Mouse (Mus musculus) embryonic facial prominence, embryonic 11.5 days (tissue): ENCODE measurements around the gene Gpa33. TPM values are rescaled to one million over a fixed set of nuclear protein-coding genes. Genes with fewer than 3 reads are reported as not detected.

ENCODE experiments used
- ATAC-seq: fragments of 200-750 bp; cut with Nextera tagmentation; replicated peaks from 2 replicates; pipeline ENCODE4 v1.8.0; 2017; ENCODE audit warnings: low read depth; ENCODE audit not compliant: insufficient number of reproducible peaks, low FRiP score, low TSS enrichment
- DNase-seq: peaks from one replicate; pipeline ENCODE4 v3.0.0-alpha.2; 2015; ENCODE audit warnings: low spot score
- H3K27ac ChIP-seq: fragments of 300-500 bp; sonication (generic); replicated peaks from 2 replicates; pipeline ENCODE4 v1.5.1; 2014; ENCODE audit warnings: mild to moderate bottlenecking, low read depth, low read length, control low read depth
- H3K27me3 ChIP-seq: fragments of 300-500 bp; sonication (generic); 2 replicates; pipeline ENCODE4 v1.6.1; 2014; ENCODE audit warnings: mild to moderate bottlenecking, low read length, moderate library complexity, mixed read lengths; ENCODE audit not compliant: control insufficient read depth, insufficient read depth
- H3K36me3 ChIP-seq: fragments of 300-500 bp; sonication (generic); replicated peaks from 2 replicates; pipeline ENCODE4 v1.6.1; 2014; ENCODE audit warnings: low read depth, mild to moderate bottlenecking, low read length, moderate library complexity, mixed read lengths; ENCODE audit not compliant: control insufficient read depth, insufficient read depth
- H3K4me1 ChIP-seq: fragments of 300-500 bp; sonication (generic); 2 replicates; pipeline ENCODE4 v1.6.1; 2014; ENCODE audit warnings: low read length, mixed read lengths; ENCODE audit not compliant: control insufficient read depth, insufficient read depth
- H3K4me2 ChIP-seq: fragments of 300-500 bp; sonication (generic); 2 replicates; pipeline ENCODE4 v1.6.1; 2014; ENCODE audit warnings: low read depth, mild to moderate bottlenecking, control low read depth, low read length, moderate library complexity
- H3K4me3 ChIP-seq: fragments of 300-500 bp; sonication (generic); 2 replicates; pipeline ENCODE4 v1.5.1; 2014; ENCODE audit warnings: low read depth, low read length, control low read depth
- H3K9ac ChIP-seq: fragments of 300-500 bp; sonication (generic); replicated peaks from 2 replicates; pipeline ENCODE4 v1.6.1; 2014; ENCODE audit warnings: mild to moderate bottlenecking, control low read depth, low read length
- H3K9me3 ChIP-seq: fragments of 300-500 bp; sonication (generic); replicated peaks from 2 replicates; pipeline ENCODE4 v1.6.1; 2016; ENCODE audit warnings: mild to moderate bottlenecking, low read length, inconsistent platforms, mixed read lengths; ENCODE audit not compliant: control insufficient read depth
- WGBS: fragments of 180-500 bp; shearing (Covaris S2); extraction: QIAGEN DNeasy Blood & Tissue Kit; methylation state at CpG from one replicate; pipeline ENCODE4 v1.1.7; 2014; 5-methylcytosine and 5-hydroxymethylcytosine counted together
- polyA plus RNA-seq: library from polyadenylated mRNA; unstranded; fragments of >200 nt; fragmentation: Nextera tagmentation; extraction: Ambion mirVana; gene quantifications from 2 replicates; pipeline ENCODE4 v1.2.1, GENCODE M21; 2014

Gpa33 gene
- polyA plus RNA-seq, 1 experiment from 2014 or later, result 0.34 TPM

- no peak for ATAC-seq
- Histone ChIP-seq H3K4me2 (no peak overlapping the region), H3K27me3 (peaks cover 4% of the 10 kb centered on the region), H3K9me3 (no peaks in the 10 kb centered on the region), H3K36me3 (no peaks in the 10 kb centered on the region), H3K4me1 (no peaks in the 10 kb centered on the region), H3K4me3 (no peak overlapping the region), H3K27ac (no peak overlapping the region), H3K9ac (no peak overlapping the region)
- no peak for DNase-seq
- 58% methylated on average over 5 of the region's 5 CpGs for WGBS
Measured at GRCm38 (mm10) chr1:166160111-166160510, 30.1 kb downstream of the Gpa33 start.

GRCm38 (mm10) chr1:166160569-166161445 is 30.8 kb downstream of the Gpa33 start:
- H3K27me3 ChIP-seq, result no peaks in the 10 kb centered on the region; the same call in none of the 2 replicates
- peak; percentile 53 for ATAC-seq
- peak overlapping the region; percentile 29; the same call in 1 of the 2 replicates for H3K4me2 ChIP-seq
- H3K9ac ChIP-seq, result no peak overlapping the region
- no peak overlapping the region for H3K27ac ChIP-seq
- H3K4me1 ChIP-seq, result no peaks in the 10 kb centered on the region
- WGBS, result 17% methylated on average over 24 of the region's 24 CpGs
- no peaks in the 10 kb centered on the region for H3K36me3 ChIP-seq
- H3K4me3 ChIP-seq, result no peak overlapping the region
- peak; percentile 89 for DNase-seq
- H3K9me3 ChIP-seq, result no peaks in the 10 kb centered on the region

- Histone ChIP-seq H3K9me3 (no peaks in the 10 kb centered on the region), H3K4me3 (no peak overlapping the region), H3K4me1 (no peaks in the 10 kb centered on the region), H3K27ac (no peak overlapping the region), H3K36me3 (no peaks in the 10 kb centered on the region), H3K27me3 (no peaks in the 10 kb centered on the region; the same call in none of the 2 replicates), H3K4me2 (no peak overlapping the region), H3K9ac (no peak overlapping the region)
- 93% methylated on average over 14 of the region's 14 CpGs for WGBS
- ATAC-seq (no peak), DNase-seq (no peak)
Measured at GRCm38 (mm10) chr1:166164580-166164979, 34.5 kb downstream of the Gpa33 start.

- ATAC-seq (no peak), DNase-seq (no peak)
- Histone ChIP-seq H3K9me3 (no peaks in the 10 kb centered on the region), H3K4me1 (no peaks in the 10 kb centered on the region), H3K36me3 (no peaks in the 10 kb centered on the region), H3K27ac (no peak overlapping the region), H3K9ac (no peak overlapping the region), H3K4me3 (no peak overlapping the region), H3K27me3 (no peaks in the 10 kb centered on the region; the same call in 1 of the 2 replicates), H3K4me2 (no peak overlapping the region)
- WGBS, result 90% methylated on average over 9 of the region's 9 CpGs
Measured at GRCm38 (mm10) chr1:166165159-166165558, 35.1 kb downstream of the Gpa33 start.

- Histone ChIP-seq H3K9me3 (no peaks in the 10 kb centered on the region), H3K4me1 (no peaks in the 10 kb centered on the region), H3K36me3 (no peaks in the 10 kb centered on the region), H3K9ac (no peak overlapping the region), H3K4me2 (no peak overlapping the region), H3K4me3 (no peak overlapping the region), H3K27ac (no peak overlapping the region), H3K27me3 (no peaks in the 10 kb centered on the region; the same call in 1 of the 2 replicates)
- WGBS, result 83% methylated on average over 4 of the region's 4 CpGs
- ATAC-seq (no peak), DNase-seq (no peak)
Measured at GRCm38 (mm10) chr1:166167405-166167804, 37.4 kb downstream of the Gpa33 start.

- H3K4me3 ChIP-seq, result no peak overlapping the region
- no peak overlapping the region for H3K9ac ChIP-seq
- H3K4me1 ChIP-seq, result no peaks in the 10 kb centered on the region
- H3K4me2 ChIP-seq, result no peak overlapping the region
- no peaks in the 10 kb centered on the region; the same call in 1 of the 2 replicates for H3K27me3 ChIP-seq
- no peak for DNase-seq
- H3K27ac ChIP-seq, result no peak overlapping the region
- H3K36me3 ChIP-seq, result no peaks in the 10 kb centered on the region
- WGBS, result 91% methylated on average over 7 of the region's 7 CpGs
- no peak for ATAC-seq
- H3K9me3 ChIP-seq, result no peaks in the 10 kb centered on the region
Measured at GRCm38 (mm10) chr1:166168017-166168416, 38.0 kb downstream of the Gpa33 start.

GRCm38 (mm10) chr1:166169713-166170112 is 39.7 kb downstream of the Gpa33 start:
- Histone ChIP-seq H3K4me3 (no peak overlapping the region), H3K4me1 (no peaks in the 10 kb centered on the region), H3K9ac (no peak overlapping the region), H3K27ac (no peak overlapping the region), H3K4me2 (no peak overlapping the region), H3K9me3 (no peaks in the 10 kb centered on the region), H3K27me3 (no peaks in the 10 kb centered on the region), H3K36me3 (no peaks in the 10 kb centered on the region)
- DNase-seq (no peak), ATAC-seq (no peak)
- WGBS, result 86% methylated on average over 7 of the region's 7 CpGs

GRCm38 (mm10) chr1:166170852-166171251 is 40.8 kb downstream of the Gpa33 start:
- H3K9ac ChIP-seq, result no peak overlapping the region
- 94% methylated on average over 12 of the region's 12 CpGs for WGBS
- DNase-seq, result no peak

More at GRCm38 (mm10) chr1:166170852-166171251, 40.8 kb downstream of the Gpa33 start:
- Histone ChIP-seq H3K27ac (no peak overlapping the region), H3K27me3 (no peaks in the 10 kb centered on the region), H3K4me3 (no peak overlapping the region), H3K36me3 (no peaks in the 10 kb centered on the region), H3K4me2 (no peak overlapping the region), H3K9me3 (no peaks in the 10 kb centered on the region), H3K4me1 (no peaks in the 10 kb centered on the region)
- no peak for ATAC-seq
